Mouse (Mus musculus): ENCODE results near the gene Jup.

DNA sequence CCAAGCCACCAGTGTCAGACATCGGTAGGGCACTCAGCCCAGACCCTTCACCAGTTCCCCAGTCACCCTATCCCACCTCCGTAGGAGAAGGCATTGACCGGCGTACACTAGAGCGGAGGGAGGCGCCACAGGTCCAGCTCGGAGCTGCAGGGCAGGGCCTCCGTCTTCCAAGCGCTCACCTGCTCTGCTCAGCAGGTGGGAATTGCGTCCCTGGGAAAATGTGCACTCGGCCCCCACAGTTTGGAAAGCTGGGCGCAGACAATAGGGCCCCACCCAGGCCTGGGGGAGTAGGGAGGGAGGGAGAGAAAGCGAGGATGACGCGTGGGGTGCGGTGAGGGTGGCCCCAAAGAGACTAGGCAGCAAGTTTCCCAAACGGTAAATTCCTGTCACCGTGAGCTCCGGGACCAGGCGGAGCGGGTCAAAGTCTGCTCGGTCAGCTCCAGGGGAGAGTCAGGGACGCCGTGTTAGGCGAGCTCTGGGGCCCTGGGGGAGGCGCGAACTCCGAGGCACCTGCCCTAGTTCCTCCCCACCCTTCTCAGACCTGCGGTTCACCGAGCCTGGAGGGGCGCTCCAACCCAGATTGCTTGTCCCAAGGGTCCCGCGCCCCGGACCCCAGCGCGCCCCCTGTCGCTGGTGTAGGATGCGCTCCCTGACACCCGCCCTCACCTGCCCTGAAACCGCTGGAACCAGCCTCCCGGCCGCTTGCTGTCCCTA is 520 bp downstream of the Jup start:
- TF ChIP-seq CTCF (IDR thresholded peaks at IDR 0.05; ENCODE audit: low read depth) (peak; percentile 42), EP300 (IDR thresholded peaks at IDR 0.05; ENCODE audit: low read depth) (peak; percentile 50; the same call in 1 of the 2 replicates)
